Mouse (Mus musculus): ENCODE data around the gene BC048679. TPM values are rescaled to one million over a fixed set of nuclear protein-coding genes. Genes with fewer than 3 reads are reported as not detected.
"Not testable (repeated sequence)": the region's sequence is repeated elsewhere in the genome, so short reads cannot be mapped to it uniquely, and the experiment has no call there.

The BC048679 gene
- polyA plus RNA-seq, 1 experiment from 2014 or later, result not detected

- no peaks in the 10 kb centered on the region for H3K36me3 ChIP-seq (ENCODE audit: control insufficient read depth, insufficient read depth, low read length)
- H3K27ac ChIP-seq (ENCODE audit: low read depth, low read length), result no peak overlapping the region
- no peaks in the 10 kb centered on the region for H3K9me3 ChIP-seq (ENCODE audit: control insufficient read depth, low read length)
- no peak overlapping the region for H3K4me3 ChIP-seq (ENCODE audit: low read depth, low read length)
- H3K4me1 ChIP-seq (replicated peaks; ENCODE audit: control insufficient read depth, insufficient read depth, low read length), result no peaks in the 10 kb centered on the region
- no peak for ATAC-seq (replicated peaks; ENCODE audit: low FRiP score)
- WGBS, result 13% methylated on average over 9 of the region's 9 CpGs
- no peak for DNase-seq (ENCODE audit: low spot score)
- no peak overlapping the region for H3K4me2 ChIP-seq
- peaks cover 24% of the 10 kb centered on the region for H3K27me3 ChIP-seq (replicated peaks; ENCODE audit: control insufficient read depth, insufficient read depth, low read length)
- H3K9ac ChIP-seq (ENCODE audit: low read depth, low read length), result no peak overlapping the region
Measured at GRCm38 (mm10) chr7:81489649-81490048, 8.4 kb downstream of the BC048679 start.

DNA sequence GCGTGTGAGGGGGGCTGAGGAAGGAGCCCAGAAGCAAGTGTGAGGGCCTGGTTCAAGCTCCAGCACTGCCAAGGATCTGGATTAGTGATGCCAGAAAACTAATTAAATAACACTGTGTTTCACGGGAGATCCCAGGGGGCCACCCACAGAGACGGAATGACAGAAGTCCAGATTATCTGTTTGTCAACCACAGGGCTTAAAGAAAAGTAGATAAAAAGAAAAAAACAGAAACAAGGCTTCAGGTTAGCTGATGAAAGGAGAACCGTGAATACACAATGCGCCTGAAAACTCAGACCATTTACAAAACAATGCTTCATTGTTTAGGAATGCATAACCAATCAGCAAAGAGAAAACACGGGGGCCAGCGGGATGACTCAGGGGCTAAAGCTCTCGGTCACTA lies 17.3 kb downstream of the BC048679 start:
- Histone ChIP-seq H3K4me2 (no peak overlapping the region), H3K36me3 (ENCODE audit: control insufficient read depth, insufficient read depth, low read length) (no peaks in the 10 kb centered on the region), H3K27me3 (replicated peaks; ENCODE audit: control insufficient read depth, insufficient read depth, low read length) (peaks cover 19% of the 10 kb centered on the region), H3K9ac (ENCODE audit: low read depth, low read length) (no peak overlapping the region), H3K4me3 (ENCODE audit: low read depth, low read length) (no peak overlapping the region), H3K9me3 (ENCODE audit: control insufficient read depth, low read length) (no peaks in the 10 kb centered on the region), H3K27ac (ENCODE audit: low read depth, low read length) (no peak overlapping the region), H3K4me1 (replicated peaks; ENCODE audit: control insufficient read depth, insufficient read depth, low read length) (no peaks in the 10 kb centered on the region)
- DNase-seq (ENCODE audit: low spot score) (no peak), ATAC-seq (replicated peaks; ENCODE audit: low FRiP score) (no peak)
- 14% methylated on average over 8 of the region's 8 CpGs for WGBS

DNA sequence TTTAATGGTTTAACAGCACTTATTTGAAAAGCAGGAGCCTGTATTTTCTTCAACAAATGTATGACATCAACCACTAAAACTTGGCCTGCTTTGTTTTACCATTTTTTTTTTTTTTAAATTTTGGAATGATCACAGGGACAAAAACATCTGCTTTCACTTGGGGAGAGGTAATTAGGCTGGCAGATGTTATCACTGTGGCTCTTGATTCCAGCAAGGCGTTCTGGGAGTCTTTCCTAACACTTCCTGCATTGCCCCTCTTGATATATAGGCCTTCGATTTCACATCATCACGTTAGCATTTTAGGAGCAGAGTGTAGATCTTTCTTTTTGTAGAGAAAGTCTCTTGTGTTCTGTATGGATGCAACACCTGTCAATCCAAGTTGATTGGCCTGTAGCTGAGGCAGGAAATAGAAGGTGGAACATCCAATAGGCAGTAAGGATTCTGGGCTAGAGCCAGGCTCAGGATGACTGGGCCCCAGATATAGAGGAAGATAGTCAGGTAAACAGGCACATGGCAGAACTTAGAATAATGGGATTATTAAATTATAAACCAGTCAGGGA lies 18.5 kb downstream of the BC048679 start:
- DNase-seq (ENCODE audit: low spot score) (no peak), ATAC-seq (replicated peaks; ENCODE audit: low FRiP score) (no peak)
- Histone ChIP-seq H3K9me3 (ENCODE audit: control insufficient read depth, low read length) (no peaks in the 10 kb centered on the region), H3K4me2 (no peak overlapping the region), H3K4me3 (ENCODE audit: low read depth, low read length) (no peak overlapping the region), H3K27me3 (replicated peaks; ENCODE audit: control insufficient read depth, insufficient read depth, low read length) (peaks cover 19% of the 10 kb centered on the region), H3K27ac (ENCODE audit: low read depth, low read length) (no peak overlapping the region), H3K36me3 (ENCODE audit: control insufficient read depth, insufficient read depth, low read length) (no peaks in the 10 kb centered on the region), H3K9ac (ENCODE audit: low read depth, low read length) (no peak overlapping the region), H3K4me1 (replicated peaks; ENCODE audit: control insufficient read depth, insufficient read depth, low read length) (no peaks in the 10 kb centered on the region)
- 66% methylated on average over 3 of the region's 3 CpGs for WGBS

DNA sequence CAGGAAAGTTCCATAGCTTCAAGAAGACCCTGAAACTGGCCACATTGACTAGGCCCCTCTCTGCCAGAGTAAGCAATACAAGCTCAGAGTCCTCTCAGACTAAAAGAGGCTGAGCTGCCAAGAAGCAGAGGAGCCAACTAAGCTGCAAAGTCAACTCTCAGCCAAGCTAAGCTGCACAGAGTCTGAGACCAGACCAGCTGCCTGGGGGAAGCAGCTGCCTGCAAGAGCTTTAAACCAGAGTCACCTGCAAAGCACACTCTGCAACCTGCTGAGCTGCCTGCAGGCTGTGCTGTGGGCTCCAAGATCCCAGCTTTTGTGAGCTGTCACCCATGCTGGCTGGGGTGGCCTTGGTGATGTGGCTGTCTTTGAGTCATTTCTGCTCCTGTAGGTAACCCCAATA lies 19.8 kb downstream of the BC048679 start:
- ATAC-seq (replicated peaks; ENCODE audit: low FRiP score); H3K4me3 ChIP-seq (ENCODE audit: low read depth, low read length); H3K9ac ChIP-seq (ENCODE audit: low read depth, low read length); H3K27ac ChIP-seq (ENCODE audit: low read depth, low read length); H3K4me2 ChIP-seq; H3K9me3 ChIP-seq (ENCODE audit: control insufficient read depth, low read length); DNase-seq (ENCODE audit: low spot score); H3K4me1 ChIP-seq (replicated peaks; ENCODE audit: control insufficient read depth, insufficient read depth, low read length); H3K36me3 ChIP-seq (ENCODE audit: control insufficient read depth, insufficient read depth, low read length): not testable (repeated sequence)
- H3K27me3 ChIP-seq (replicated peaks; ENCODE audit: control insufficient read depth, insufficient read depth, low read length), result peaks cover 19% of the 10 kb centered on the region

DNA sequence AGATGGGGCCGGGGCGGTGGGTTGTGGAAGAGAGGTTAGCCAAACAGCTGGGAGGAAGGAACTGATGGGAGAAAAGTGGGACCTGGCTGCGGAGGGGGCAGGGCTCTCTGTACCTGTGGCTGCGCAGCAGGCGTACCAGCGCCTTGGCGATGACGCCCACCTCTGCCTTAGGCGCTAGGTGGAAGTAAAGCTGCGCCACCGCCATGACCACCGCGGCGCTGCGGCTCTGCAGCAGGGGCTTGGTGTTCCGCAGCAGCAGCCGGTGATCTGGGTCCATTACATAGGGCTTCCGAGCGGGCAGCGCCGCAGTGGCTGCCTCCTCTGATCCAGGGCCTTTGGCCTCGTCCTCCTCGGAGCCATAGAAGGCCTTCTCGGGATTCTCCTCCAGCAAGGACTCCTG lies 21.2 kb downstream of the BC048679 start:
- no peak for ATAC-seq (replicated peaks; ENCODE audit: low FRiP score)
- no peaks in the 10 kb centered on the region for H3K36me3 ChIP-seq (ENCODE audit: control insufficient read depth, insufficient read depth, low read length)
- H3K9me3 ChIP-seq (ENCODE audit: control insufficient read depth, low read length), result no peaks in the 10 kb centered on the region
- WGBS, result 5% methylated on average over 24 of the region's 24 CpGs
- H3K4me1 ChIP-seq (replicated peaks; ENCODE audit: control insufficient read depth, insufficient read depth, low read length), result no peaks in the 10 kb centered on the region
- peak overlapping the region; percentile 37; the same call in 1 of the 2 replicates for H3K4me2 ChIP-seq
- no peak for DNase-seq (ENCODE audit: low spot score)
- H3K9ac ChIP-seq (ENCODE audit: low read depth, low read length), result no peak overlapping the region
- no peak overlapping the region for H3K4me3 ChIP-seq (ENCODE audit: low read depth, low read length)
- no peak overlapping the region for H3K27ac ChIP-seq (ENCODE audit: low read depth, low read length)
- peaks cover 19% of the 10 kb centered on the region for H3K27me3 ChIP-seq (replicated peaks; ENCODE audit: control insufficient read depth, insufficient read depth, low read length)

GRCm38 (mm10) chr7:81475221-81475620 lies 22.9 kb downstream of the BC048679 start:
- H3K36me3 ChIP-seq (ENCODE audit: control insufficient read depth, insufficient read depth, low read length), result no peaks in the 10 kb centered on the region
- H3K9me3 ChIP-seq (ENCODE audit: control insufficient read depth, low read length), result no peaks in the 10 kb centered on the region
- H3K4me2 ChIP-seq, result no peak overlapping the region
- no peaks in the 10 kb centered on the region for H3K4me1 ChIP-seq (replicated peaks; ENCODE audit: control insufficient read depth, insufficient read depth, low read length)
- DNase-seq (ENCODE audit: low spot score), result no peak
- peaks cover 19% of the 10 kb centered on the region for H3K27me3 ChIP-seq (replicated peaks; ENCODE audit: control insufficient read depth, insufficient read depth, low read length)
- no peak for ATAC-seq (replicated peaks; ENCODE audit: low FRiP score)
- 76% methylated on average over 3 of the region's 3 CpGs for WGBS
- no peak overlapping the region for H3K4me3 ChIP-seq (ENCODE audit: low read depth, low read length)
- H3K9ac ChIP-seq (ENCODE audit: low read depth, low read length), result no peak overlapping the region
- no peak overlapping the region for H3K27ac ChIP-seq (ENCODE audit: low read depth, low read length)

GRCm38 (mm10) chr7:81464906-81465450 lies 33.1 kb downstream of the BC048679 start:
- 61% methylated on average over 9 of the region's 9 CpGs for WGBS

GRCm38 (mm10) chr7:81464116-81464515 lies 34.0 kb downstream of the BC048679 start:
- Histone ChIP-seq H3K9me3 (ENCODE audit: control insufficient read depth, low read length) (no peaks in the 10 kb centered on the region), H3K4me2 (no peak overlapping the region), H3K9ac (ENCODE audit: low read depth, low read length) (no peak overlapping the region), H3K4me1 (replicated peaks; ENCODE audit: control insufficient read depth, insufficient read depth, low read length) (no peaks in the 10 kb centered on the region), H3K4me3 (ENCODE audit: low read depth, low read length) (no peak overlapping the region), H3K27ac (ENCODE audit: low read depth, low read length) (no peak overlapping the region), H3K36me3 (ENCODE audit: control insufficient read depth, insufficient read depth, low read length) (no peaks in the 10 kb centered on the region), H3K27me3 (replicated peaks; ENCODE audit: control insufficient read depth, insufficient read depth, low read length) (peaks cover 11% of the 10 kb centered on the region; the same call in 1 of the 2 replicates)
- ATAC-seq (replicated peaks; ENCODE audit: low FRiP score), result no peak
- WGBS, result 3% methylated on average over 4 of the region's 4 CpGs
- DNase-seq (ENCODE audit: low spot score), result peak; percentile 38

More at GRCm38 (mm10) chr7:81464906-81465450, 33.1 kb downstream of the BC048679 start:
- DNase-seq (ENCODE audit: low spot score), result no peak
- no peak for ATAC-seq (replicated peaks; ENCODE audit: low FRiP score)
- Histone ChIP-seq H3K9me3 (ENCODE audit: control insufficient read depth, low read length) (no peaks in the 10 kb centered on the region), H3K9ac (ENCODE audit: low read depth, low read length) (no peak overlapping the region), H3K27ac (ENCODE audit: low read depth, low read length) (no peak overlapping the region), H3K27me3 (replicated peaks; ENCODE audit: control insufficient read depth, insufficient read depth, low read length) (peaks cover 6% of the 10 kb centered on the region; the same call in 1 of the 2 replicates), H3K36me3 (ENCODE audit: control insufficient read depth, insufficient read depth, low read length) (no peaks in the 10 kb centered on the region), H3K4me3 (ENCODE audit: low read depth, low read length) (no peak overlapping the region), H3K4me2 (no peak overlapping the region), H3K4me1 (replicated peaks; ENCODE audit: control insufficient read depth, insufficient read depth, low read length) (no peaks in the 10 kb centered on the region)

- Histone ChIP-seq H3K9ac (ENCODE audit: low read depth, low read length) (no peak overlapping the region), H3K4me2 (no peak overlapping the region), H3K27me3 (replicated peaks; ENCODE audit: control insufficient read depth, insufficient read depth, low read length) (peaks cover 13% of the 10 kb centered on the region), H3K9me3 (ENCODE audit: control insufficient read depth, low read length) (no peaks in the 10 kb centered on the region), H3K27ac (ENCODE audit: low read depth, low read length) (no peak overlapping the region), H3K4me1 (replicated peaks; ENCODE audit: control insufficient read depth, insufficient read depth, low read length) (no peaks in the 10 kb centered on the region), H3K36me3 (ENCODE audit: control insufficient read depth, insufficient read depth, low read length) (no peaks in the 10 kb centered on the region), H3K4me3 (ENCODE audit: low read depth, low read length) (no peak overlapping the region)
- ATAC-seq (replicated peaks; ENCODE audit: low FRiP score), result no peak
- 69% methylated on average over 3 of the region's 3 CpGs for WGBS
- DNase-seq (ENCODE audit: low spot score), result no peak
Measured at GRCm38 (mm10) chr7:81462815-81463214, 35.3 kb downstream of the BC048679 start.

Measured in liver, embryonic 11.5 days (tissue).